Mouse (Mus musculus) mouse trophoblast stem cell (cell line): ENCODE results near the gene Eif3d.

Source experiments
- in situ Hi-C, 2 experiments: fragments of 300-500 bp; cut with MseI, MboI; formaldehyde crosslinking; loops; 2 replicates in 1 of 2; 3 replicates in 1 of 2; pipeline ENCODE4 v1.15.1; 2025

Gene Eif3d

DNA sequence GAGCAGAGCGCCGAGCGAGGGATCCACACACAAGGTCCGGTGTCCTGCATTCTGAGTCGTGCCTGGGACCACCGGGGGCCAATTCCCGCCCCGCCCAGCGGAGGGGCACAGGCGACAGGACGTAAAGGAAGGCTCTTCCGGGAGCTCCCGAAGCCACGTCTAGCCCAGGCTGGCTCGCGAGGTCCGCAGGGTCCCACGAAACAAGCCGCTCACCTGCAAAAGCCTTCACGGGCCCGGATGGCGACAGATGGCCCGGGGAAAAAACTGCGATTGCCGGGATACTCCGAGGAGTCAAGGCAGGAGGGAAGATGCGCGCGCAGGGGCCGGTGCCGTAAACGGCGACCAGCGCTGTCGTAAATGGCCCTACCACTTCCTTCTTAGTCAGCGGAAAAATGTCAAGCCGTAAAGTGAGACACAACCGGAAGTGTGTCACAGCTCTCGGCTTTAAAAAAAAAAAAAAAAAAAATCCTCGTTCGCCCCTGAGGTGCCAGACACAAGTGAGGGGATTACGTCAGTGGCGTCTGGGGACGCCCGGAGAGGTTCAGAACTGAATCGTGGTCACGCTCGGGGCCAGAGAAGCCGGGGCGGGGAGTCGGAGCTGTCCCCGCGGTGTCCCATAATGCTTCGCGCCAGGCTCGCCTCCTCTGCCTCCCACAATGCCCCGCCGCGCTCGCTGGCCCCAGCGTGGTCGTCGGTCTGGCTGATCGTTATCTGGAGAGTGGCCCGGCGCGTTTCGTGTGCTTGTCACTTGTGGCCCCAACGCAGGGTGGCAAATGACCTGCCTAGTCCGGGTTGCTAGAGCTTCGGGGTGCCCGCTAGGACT lies at the start of gene Eif3d:
Eif3d (minus strand) TSS at position 344 of the 823 bp plus-strand sequence.
- in situ Hi-C loops, result no loop called here

DNA sequence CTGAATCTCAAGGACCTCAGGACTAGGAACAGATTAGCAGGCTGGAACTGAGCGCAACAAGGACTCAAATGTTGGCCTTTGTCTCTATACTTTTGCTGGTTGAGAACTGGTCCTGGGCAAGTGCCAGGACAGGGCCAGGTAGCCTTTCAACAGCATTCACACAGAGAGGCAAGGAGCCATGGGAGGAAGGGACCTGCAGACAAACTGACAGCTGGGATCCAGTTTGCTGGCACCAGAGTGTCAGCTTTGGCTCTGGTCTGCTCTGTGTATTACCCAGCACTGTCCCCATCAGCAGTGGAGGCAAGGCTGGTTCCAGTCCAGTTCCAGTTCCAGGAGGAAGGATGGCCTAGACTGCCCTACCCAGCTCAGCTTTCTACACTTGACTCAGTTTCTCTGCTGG lies 43.4 kb upstream of the Eif3d start:
- in situ Hi-C loops, result loop anchor here in 1 of 2 experiments (25.0 kb wide), 1 partner anchor 648 kb away; no protein-coding TSS in a partner anchor

DNA sequence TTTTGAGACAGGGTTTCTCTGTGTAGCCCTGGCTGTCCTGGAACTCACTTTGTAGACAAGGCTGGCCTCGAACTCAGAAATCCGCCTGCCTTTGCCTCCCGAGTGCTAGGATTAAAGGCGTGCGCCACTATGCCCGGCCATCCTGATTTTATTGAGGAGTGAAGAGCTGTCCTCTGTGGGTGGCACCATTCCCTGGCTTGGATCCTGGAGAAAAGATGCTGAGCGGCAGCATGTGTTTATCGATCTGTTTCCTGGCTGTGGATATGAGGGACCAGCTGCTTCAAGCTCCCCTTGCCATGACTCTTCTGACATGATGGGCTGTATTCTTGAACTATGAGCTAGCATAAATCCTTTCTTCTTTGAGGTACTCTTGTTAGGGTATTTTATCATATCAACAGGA lies 37.6 kb upstream of the Eif3d start:
- in situ Hi-C loops, result loop anchor here in 1 of 2 experiments (25.0 kb wide), 1 partner anchor 654 kb away; no protein-coding TSS in a partner anchor

DNA sequence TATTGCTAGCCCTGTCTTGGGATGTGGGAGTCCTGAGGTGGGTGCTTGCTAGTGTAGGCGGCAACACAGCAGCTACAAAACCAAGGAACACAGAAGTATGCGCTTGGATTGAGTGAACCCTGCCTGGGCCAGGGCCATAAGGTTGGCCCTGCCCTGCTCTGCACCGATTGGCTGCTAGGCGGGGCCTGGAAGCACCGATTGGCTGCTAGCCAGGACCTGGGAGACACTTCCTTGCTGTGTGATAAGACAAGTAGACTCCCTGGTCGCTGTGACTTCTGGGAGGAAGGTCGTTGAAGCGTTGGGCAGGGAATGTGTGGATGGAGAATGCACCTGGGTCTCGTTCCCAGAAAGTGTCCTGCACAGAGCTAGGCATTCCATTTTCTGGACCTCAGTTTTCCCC lies 33.3 kb upstream of the Eif3d start:
- in situ Hi-C loops, result loop anchor here in 1 of 2 experiments (25.0 kb wide), 1 partner anchor 658 kb away; no protein-coding TSS in a partner anchor

DNA sequence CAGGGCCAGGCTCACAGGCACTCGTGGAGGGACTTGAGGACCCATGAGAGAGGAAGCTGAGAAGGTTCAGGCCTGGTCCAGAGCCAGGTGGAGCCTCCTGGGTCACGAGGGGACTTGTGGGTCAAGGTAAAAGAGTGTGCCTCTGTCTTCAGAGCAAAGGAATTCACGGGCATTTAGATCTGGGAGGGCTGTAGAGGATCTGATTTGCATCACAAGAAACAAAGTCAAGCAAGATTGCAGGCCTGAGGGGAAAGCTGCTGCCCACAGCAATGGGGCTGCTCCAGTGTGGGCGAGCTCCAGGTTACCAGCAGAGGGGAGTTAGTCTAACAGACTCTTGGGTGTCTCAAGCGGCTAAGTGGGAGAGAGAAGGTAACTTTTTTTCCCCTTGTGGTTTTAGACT lies 30.8 kb upstream of the Eif3d start:
- in situ Hi-C loops, result loop anchor here in 1 of 2 experiments (25.0 kb wide), 1 partner anchor 661 kb away; no protein-coding TSS in a partner anchor

DNA sequence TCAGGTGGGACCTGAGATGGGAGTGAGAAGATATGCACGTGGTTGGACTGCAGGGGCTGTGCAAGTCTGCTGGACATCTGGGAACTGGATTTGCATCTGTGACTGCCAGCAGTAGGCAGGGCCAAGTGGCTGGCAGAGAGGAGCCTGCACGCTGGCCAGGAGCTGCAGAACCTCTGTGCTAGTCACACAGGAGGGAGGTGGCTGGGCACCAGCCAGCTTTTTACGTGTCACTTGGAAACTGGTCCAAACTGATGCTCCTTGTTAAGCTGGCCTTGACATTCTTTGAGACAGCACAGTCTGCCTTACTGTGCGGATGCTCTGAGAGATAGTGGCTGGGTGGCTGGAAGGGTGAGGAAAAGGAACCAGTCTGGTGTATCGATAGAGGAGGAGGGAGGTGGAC lies 17.9 kb upstream of the Eif3d start:
- in situ Hi-C loops, result no loop called here

DNA sequence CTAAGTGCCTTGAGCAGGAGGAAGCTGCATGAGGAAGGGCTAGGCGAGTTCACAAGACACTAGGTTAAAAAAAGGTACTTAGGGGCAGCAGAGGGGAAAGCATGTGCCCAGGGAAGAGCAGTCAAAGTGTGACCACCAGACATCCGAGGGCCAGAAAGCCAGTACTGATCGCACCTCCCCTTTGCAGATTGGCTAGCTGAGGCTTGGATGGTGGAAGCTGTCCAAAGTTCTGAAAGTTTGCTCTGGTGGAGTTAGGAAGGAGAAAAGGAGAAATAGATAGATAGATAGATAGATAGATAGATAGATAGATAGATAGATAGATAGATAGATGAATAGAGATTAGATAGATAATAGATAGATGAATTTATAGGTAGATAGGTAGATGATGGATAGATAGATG lies 12.8 kb upstream of the Eif3d start:
- in situ Hi-C loops, result no loop called here

DNA sequence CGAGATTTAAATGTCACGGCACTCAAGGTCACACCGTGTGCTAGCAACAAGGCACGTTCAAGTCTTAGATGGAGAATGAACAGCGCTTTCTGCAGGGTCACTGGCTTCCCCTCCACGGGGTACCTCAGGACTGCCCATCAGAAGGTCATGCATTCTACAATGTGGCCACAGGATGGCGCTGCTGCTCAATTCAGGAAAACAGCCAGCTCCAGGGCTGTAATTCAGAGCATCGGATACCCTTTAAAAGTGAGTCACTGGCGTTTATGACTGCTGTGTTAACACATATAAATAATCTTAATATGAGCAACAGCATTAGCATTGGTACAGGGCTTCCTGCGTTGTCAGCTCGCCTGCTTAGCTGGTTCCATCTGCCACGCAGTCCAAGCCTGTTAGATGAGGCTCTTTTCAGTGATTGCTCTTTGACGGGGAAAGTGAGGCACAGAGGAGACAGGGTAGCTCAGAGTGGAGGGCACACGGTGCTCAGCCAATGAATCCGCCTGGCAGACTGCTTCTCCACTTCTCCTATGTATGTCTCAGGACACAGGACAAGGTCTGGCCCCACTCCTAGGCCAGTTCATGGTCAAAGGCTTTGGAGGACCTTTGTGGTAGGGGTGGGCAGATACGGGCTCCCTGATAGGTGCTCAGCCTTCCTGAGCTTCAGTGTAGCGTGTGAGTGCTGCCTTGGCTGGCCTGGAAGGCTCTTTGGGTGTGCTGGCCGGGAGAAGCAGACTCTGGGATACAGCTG lies 11.8 kb upstream of the Eif3d start:
- in situ Hi-C loops, result no loop called here

DNA sequence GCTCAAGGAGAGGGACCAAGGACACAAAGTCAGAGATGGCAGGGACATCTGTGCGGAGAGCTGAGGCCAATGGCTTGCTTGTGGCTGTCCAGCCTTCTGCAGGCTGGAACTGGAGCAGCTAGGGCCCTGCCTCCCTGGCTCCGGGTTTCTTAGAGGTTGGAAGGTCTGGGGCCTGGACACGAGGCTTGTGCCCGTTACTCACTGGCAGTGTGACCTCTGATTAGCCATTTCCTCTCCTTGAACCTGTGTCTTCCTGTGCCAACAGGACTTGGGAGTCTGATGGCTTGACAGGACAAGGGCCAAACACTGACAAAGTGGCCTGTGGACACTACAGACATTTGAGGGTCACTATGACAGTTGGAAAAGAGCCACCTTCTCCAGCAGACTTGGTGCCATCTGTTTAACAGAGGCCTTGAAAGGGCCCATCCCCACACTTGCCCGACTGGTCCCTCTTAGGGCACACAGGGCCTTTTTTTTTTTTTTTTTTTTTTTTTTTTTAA lies 10.6 kb upstream of the Eif3d start:
- in situ Hi-C loops, result no loop called here

DNA sequence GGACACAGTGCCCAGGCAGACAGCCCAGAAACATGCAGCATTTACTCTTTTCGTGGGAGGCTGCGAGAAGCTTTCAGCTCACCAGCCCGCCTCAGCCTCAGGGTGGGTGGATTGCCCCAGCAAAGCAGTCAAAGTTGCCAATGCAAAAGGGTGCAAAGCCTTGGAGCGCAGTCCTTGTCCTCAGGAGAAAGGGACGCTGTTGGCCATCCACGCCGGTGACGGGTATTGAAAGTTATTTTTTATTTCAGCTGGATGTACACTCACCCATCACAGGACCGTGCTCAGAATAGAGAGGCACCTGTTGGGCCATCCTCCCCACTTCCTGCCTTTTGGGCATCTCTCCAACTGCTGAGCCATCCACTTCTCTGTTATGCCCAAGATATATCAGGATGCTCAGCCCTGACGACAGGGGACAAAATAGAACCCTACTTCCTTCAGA lies 8.8 kb upstream of the Eif3d start:
- in situ Hi-C loops, result no loop called here

DNA sequence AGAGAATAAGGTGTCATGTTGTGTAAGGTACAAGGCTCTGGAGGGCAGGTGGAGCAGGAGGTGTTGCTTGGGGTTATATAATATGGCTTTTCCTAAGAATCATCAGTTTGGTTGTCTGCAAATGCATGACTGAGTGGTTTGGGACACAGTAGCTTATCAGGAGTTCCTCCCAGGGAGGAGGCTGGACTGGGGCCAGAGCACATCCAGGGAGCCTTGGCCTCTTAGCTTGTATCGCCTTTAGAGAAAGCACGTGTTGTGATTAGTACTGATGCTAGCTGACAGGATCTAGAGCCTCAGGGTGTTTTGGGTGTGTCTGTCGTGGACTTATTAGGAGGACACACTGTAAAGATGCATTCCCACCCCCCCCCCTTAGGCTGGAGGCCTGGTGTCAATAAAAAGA lies 7.0 kb upstream of the Eif3d start:
- in situ Hi-C loops, result no loop called here

DNA sequence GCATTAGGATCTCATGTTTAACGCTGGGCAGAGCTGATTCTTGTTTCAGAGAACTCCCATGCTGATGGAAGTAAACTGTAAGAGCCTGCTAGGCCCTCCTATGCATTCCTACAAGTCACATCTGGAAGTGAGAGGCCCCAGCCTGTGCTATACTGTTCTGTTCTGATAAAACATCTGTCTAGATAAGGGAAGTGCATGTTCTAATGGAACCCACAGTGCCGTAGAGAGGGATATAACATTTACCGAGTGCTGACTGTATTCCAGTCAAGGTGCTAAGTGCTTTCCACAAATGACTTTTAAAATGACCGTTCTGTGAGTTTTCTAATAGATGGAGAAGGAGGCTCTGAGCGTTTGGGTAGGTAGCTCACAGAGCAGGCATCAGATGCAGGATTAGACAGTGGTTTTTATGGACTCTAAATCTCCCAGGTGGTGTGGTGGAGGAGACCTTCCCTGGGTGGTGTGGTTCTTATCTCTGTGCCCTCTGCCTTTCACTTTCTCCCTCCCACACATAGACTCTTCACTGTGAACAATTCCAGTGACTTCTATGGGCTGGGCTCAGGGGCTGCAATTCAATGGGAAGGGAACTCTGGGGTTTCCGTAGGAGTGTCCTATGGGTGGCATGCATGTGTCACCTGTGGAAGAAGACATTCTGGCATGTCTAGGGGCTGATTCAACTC lies 3.7 kb upstream of the Eif3d start:
- in situ Hi-C loops, result no loop called here

DNA sequence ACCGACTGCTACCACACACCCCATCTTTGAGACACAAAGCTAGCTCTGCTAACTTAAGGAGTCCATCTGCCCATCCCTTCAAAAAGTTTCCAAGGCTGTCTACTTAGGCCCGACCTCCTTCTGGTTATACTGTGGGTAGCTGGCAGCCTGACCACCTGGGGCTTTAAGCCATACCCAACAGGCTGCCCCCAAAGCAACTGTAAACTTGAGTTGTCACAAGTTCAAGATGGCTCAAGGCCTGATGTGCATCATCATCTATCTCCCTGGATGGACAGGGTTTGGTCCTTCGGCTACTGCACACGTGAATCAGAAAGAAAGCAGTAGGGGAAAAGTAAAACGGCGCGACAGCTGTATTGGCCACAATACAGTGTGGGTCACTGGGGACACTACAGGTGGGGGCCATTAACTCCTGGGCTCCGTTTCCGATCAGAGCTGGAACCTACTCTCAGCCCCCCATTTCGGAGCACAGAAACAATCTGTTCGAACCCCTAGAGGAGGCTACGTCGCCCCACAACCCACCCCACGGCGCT lies 608 bp downstream of the Eif3d start:
- in situ Hi-C loops, result no loop called here

DNA sequence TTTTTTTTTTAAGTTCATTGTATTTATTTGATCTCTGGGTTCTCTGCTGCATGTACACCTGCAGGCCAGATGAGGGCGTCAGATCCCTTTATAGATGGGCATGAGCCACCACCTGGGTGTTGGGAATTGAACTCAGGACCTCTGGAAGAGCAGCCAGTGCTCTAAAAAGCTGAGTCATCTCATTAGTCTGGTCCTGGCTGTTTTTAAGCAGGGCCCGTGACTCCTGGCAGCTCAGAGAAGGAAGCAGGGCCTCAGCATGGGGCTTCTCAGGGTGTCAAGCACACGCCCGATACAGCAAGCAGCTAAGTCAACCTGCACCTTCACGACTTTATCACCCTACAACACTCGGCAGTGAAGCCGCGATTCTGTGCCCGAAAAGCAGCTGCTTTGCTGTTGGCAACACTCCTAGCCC lies 5.5 kb downstream of the Eif3d start:
- in situ Hi-C loops, result no loop called here

DNA sequence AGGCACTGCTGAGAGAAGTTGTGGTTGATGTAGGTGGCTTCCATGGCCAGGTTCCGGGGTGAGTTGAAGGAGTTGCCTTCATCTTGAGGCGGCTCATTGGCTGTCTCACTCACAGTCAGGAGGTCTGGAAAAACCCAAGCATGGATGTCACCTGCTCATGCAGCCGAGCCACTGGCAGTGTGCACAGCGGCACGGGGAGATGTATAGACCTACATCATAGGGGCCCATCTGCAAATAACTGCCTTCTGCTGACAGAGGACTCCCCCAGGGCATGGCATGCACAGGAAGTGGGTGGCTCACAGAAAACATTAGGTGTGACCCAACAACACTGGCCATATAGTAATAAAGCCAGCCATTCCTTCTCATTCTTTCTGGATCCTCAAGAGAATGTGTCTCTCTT lies 8.2 kb downstream of the Eif3d start:
- in situ Hi-C loops, result no loop called here

DNA sequence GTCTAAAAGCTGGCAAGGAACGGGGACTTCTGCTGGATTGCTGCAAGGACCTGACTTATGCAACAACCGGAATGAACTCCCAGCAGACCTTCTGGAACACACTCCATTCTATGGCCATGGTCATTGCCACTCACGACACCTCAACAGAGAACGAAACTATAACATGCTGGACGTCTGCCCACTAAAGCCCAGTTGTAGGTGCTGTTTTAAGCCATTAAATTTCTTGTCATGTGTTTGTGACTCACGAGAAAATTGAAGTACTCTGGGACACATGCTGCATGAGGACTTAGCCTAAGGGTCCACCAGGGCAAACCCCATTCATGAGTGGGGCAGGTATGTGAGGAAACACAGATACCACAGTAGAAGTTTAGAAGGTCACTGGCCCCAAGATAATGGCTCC lies 9.9 kb downstream of the Eif3d start:
- in situ Hi-C loops, result no loop called here

DNA sequence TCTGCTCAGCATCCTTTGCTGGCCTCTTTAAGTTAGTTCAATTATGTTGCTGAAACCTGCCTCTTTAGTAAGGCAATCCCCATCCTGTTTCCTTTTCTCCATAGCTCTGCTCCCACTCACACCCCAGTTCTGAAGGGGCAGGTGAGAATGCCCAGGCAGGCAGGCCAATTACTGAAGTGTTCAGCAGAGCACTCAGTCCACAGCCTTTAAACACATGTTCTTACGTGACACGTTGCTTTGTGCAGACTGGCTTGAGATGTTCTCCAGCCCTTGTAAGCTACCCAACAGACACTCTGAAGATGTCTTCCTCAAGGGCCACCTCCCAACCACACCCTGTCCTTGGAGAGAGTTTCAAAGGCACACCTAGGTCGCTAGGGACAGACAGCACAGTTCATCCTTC lies 12.5 kb downstream of the Eif3d start:
- in situ Hi-C loops, result no loop called here

DNA sequence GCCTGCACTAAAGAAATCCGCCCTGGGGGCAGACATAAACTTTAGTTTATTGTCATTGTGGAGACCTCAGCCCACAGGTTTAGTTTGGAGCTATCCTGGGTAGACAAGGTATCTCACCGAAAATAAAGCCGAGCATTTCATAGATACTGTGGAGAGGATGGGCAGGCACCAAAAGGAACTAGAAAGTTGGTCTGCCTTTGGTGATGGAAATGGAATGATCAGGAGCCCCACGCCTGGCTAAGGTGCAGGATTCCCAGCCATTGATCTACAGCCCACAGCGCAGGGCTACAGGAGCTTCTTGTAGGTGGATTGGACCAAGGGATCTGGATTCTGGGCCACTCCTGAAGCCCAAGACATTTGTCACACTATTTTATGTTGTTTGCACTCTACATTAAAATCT lies 13.0 kb downstream of the Eif3d start:
- in situ Hi-C loops, result no loop called here

DNA sequence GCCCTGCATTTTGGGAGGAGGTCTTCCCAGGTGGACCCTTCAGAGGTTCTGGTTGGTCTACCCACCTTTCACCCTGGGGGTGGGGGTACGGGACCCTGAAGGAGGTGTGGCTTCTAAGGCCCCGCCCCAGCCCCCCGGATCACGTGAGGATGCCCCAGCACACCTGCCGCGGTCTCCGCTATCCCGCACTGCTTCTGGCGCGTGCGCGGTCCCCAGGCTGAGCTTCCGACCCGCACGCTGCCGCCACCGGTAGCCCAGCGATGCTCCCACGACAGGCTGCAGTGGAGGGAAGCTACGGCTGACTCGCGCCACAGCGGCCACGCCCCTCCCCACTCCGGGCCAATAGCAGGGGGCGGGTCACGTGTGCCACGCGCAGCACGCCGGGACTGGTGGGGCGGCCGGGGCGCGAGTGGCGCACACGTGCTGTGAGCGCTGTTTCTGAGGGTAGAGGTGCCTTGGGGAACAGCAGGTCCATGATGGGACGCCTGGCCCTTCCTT lies 14.2 kb downstream of the Eif3d start, which contains the start of gene Foxred2:
Foxred2 (minus strand) TSS at position 319 of the 498 bp plus-strand sequence.
- in situ Hi-C loops, result no loop called here

DNA sequence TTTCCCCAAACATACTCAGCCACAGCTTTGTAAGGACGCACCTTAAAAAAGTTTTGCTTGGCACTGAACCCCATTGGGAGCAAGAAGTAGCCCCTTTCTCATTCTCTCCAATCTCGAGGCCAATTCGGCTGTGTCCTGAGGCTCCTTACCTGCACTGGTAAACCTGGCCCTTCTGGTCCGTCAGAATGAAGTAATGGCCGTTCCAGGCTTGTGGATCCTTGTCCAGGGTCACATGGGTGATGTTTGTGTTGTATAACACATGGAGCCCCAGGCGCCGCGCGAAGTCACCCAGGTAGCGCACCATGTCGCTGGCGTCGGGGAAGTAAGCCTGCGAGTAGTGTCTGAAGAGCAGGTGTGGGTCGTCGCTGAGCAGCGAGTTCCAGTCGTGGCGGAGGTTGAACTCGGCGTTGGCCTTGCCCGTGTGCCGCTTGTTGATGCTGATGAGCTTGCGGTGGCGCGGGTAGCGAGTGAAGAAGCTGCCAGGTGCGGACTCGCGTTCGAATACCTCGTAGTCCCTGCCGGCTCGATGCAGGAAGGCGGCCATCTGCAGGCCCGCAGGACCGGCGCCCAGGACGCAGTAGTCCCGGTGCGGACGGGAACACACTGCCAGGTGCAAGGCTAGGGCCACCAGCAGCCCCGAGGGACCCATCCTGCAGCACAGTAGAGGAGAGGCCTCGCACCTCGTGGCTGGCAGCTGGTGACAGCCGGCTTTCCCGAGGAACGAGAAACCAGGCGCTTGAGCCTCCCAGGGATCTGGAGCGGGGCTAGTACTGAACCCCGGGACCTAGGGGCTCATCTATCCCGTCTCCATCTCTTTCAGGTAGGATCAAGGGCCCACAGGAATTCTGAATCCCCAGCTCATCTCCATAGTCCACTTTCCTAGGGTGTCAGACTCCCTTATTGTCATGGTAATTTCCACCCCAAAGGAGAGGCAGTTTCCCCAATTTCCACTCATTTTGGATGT lies 14.9 kb downstream of the Eif3d start:
- in situ Hi-C loops, result no loop called here
